Mouse (Mus musculus): ENCODE results near the gene Anapc16. TPM values are rescaled to one million over a fixed set of nuclear protein-coding genes. Genes with fewer than 3 reads are reported as not detected.

Gene Anapc16
- polyA plus RNA-seq, 1 experiment from 2014 or later: 100 TPM

DNA sequence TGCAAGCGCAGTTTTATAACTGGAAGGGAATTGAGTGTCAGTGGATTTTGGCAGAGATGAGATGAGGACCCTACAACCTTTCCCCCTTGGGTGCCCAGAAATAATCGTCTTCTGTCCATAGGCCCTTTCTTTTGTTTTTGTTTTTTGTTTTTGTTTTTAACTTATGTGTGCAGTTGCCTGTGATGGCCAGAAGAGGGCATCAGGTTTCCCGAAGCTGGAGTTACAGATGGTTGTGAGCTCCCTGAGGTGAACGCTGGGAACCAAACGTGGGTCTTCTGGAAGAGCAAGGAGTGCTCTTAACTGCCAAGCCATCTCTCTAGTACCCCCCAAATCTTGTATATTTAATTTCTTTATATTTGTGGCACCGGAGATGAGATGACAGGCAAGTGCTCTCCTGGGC, 36.2 kb downstream of the Anapc16 start:
- Histone ChIP-seq H3K9me3 (ENCODE audit: control insufficient read depth) (no peaks in the 10 kb centered on the region), H3K27ac (ENCODE audit: low read depth, low read length) (no peak overlapping the region), H3K9ac (ENCODE audit: low read depth, low read length) (no peak overlapping the region), H3K27me3 (replicated peaks; ENCODE audit: control insufficient read depth, insufficient read depth, low read length) (no peaks in the 10 kb centered on the region), H3K4me2 (replicated peaks; ENCODE audit: low read depth) (no peak overlapping the region), H3K4me3 (ENCODE audit: low read depth, low read length) (no peak overlapping the region), H3K36me3 (ENCODE audit: control insufficient read depth, insufficient read depth) (no peaks in the 10 kb centered on the region), H3K4me1 (replicated peaks; ENCODE audit: control insufficient read depth, insufficient read depth, low read length) (peaks cover 10% of the 10 kb centered on the region; the same call in 1 of the 2 replicates)
- 96% methylated on average over 6 of the region's 6 CpGs for WGBS
- ATAC-seq: no peak
- TF ChIP-seq CTCF (IDR thresholded peaks at IDR 0.05; ENCODE audit: low read depth): peak; percentile 35

DNA sequence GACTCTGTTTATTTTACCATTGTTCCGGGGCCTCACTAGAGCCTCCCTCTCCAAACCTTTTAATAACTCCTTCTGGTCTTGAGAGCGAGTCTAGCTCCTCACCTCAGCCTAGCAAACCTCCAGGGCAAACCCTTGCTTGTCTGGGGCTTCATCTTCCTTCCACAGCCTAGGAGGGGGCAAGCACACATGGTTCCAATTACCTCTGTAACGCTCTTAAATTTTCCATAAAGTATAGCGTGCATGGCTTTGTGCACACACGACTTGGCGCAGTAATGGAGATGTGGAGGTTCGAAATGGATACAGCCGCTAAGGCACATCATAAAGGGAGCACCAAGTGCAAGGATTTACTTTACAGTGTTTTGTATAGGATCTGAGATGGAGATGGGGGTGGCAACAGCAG, 37.1 kb downstream of the Anapc16 start:
- Histone ChIP-seq H3K27ac (ENCODE audit: low read depth, low read length) (no peak overlapping the region), H3K4me3 (ENCODE audit: low read depth, low read length) (no peak overlapping the region), H3K9me3 (ENCODE audit: control insufficient read depth) (no peaks in the 10 kb centered on the region), H3K9ac (ENCODE audit: low read depth, low read length) (no peak overlapping the region), H3K4me1 (replicated peaks; ENCODE audit: control insufficient read depth, insufficient read depth, low read length) (peaks cover 10% of the 10 kb centered on the region; the same call in 1 of the 2 replicates), H3K27me3 (replicated peaks; ENCODE audit: control insufficient read depth, insufficient read depth, low read length) (no peaks in the 10 kb centered on the region), H3K4me2 (replicated peaks; ENCODE audit: low read depth) (no peak overlapping the region), H3K36me3 (ENCODE audit: control insufficient read depth, insufficient read depth) (no peaks in the 10 kb centered on the region)
- 77% methylated on average over 8 of the region's 8 CpGs for WGBS
- TF ChIP-seq CTCF (IDR thresholded peaks at IDR 0.05; ENCODE audit: low read depth): no peak
- no peak for ATAC-seq

DNA sequence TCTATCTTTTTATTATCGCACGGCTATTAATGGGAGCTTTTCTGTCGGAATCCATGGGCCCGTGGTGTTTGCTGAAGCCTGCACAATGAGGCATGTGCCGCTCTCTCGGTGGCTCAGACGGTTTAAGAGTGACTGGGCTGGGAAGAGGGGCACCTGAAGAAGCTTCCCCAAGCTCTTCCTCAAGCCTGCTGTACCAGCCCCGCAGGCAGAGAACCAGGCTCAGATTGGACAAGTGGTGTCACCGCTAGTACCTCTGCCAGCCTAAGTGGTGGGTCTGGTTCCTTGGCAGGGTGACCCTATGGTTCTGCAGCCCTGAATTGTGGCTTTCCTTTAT, 37.6 kb downstream of the Anapc16 start:
- 39% methylated on average over 9 of the region's 9 CpGs for WGBS
- no peak overlapping the region for H3K9ac ChIP-seq (ENCODE audit: low read depth, low read length)
- H3K27ac ChIP-seq (ENCODE audit: low read depth, low read length): no peak overlapping the region; the same call in 1 of the 2 replicates

DNA sequence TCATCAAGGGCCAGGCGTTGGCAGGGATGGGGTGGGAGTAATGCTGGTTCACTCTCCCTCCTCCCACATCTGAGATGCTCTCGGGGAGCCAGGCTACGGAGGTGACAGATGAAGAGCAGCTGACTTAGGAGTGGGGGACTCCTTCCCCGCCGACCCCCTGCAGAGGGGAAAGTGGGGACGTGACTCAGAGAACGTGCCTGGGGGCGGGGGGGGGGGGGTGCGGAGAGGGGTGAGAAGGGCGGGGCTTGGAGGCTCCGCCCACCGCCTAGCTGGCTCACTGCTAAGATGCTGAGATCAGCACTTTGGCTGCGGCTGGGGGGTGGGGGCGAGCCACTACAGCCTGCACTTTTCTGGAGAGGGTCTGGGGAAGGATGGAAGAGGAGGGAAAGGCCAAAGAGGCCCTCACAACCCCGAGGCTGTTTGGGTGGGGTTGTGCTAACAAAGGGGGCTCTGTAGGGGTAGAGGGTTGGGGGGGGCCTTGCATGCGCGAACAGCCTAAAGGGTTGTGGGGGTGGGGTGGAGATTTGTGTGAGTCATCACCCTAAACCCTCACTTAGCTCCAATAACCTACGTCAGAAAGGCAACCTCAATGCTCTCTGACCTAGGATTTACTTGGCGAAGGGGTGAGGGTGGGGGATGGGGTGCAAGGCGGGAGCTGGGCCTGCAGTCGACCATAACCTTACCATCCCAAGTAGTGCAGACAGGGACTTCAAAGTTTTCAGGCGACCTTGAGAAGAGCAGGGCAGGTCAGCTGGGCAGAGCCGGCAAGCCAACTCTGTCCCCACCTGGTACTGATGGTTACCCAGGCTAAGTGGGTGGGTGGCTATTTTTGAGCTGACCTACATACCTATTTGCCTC, 38.2 kb downstream of the Anapc16 start:
- no peak overlapping the region for H3K9ac ChIP-seq (ENCODE audit: low read depth, low read length)
- H3K4me1 ChIP-seq (replicated peaks; ENCODE audit: control insufficient read depth, insufficient read depth, low read length): 0 out of 2 replicates have a peak, but pooled peaks cover 6% of the 10 kb centered on the region
- no peak for TF ChIP-seq CTCF (IDR thresholded peaks at IDR 0.05; ENCODE audit: low read depth)
- no peak for ATAC-seq
- no peaks in the 10 kb centered on the region for H3K27me3 ChIP-seq (replicated peaks; ENCODE audit: control insufficient read depth, insufficient read depth, low read length)
- H3K9me3 ChIP-seq (ENCODE audit: control insufficient read depth): no peaks in the 10 kb centered on the region
- H3K4me3 ChIP-seq (ENCODE audit: low read depth, low read length): no peak overlapping the region
- 17% methylated on average over 19 of the region's 23 CpGs for WGBS
- H3K4me2 ChIP-seq (replicated peaks; ENCODE audit: low read depth): peak overlapping the region; percentile 40
- H3K36me3 ChIP-seq (ENCODE audit: control insufficient read depth, insufficient read depth): no peaks in the 10 kb centered on the region
- no peak overlapping the region; the same call in 1 of the 2 replicates for H3K27ac ChIP-seq (ENCODE audit: low read depth, low read length)

More for the DNA sequence above, 37.6 kb downstream of the Anapc16 start:
- Histone ChIP-seq H3K4me3 (ENCODE audit: low read depth, low read length) (no peak overlapping the region), H3K27me3 (replicated peaks; ENCODE audit: control insufficient read depth, insufficient read depth, low read length) (no peaks in the 10 kb centered on the region), H3K4me2 (replicated peaks; ENCODE audit: low read depth) (no peak overlapping the region; the same call in 1 of the 2 replicates), H3K9me3 (ENCODE audit: control insufficient read depth) (no peaks in the 10 kb centered on the region), H3K36me3 (ENCODE audit: control insufficient read depth, insufficient read depth) (no peaks in the 10 kb centered on the region), H3K4me1 (replicated peaks; ENCODE audit: control insufficient read depth, insufficient read depth, low read length) (0 out of 2 replicates have a peak, but pooled peaks cover 6% of the 10 kb centered on the region)
- TF ChIP-seq CTCF (IDR thresholded peaks at IDR 0.05; ENCODE audit: low read depth): no peak
- ATAC-seq: no peak

DNA sequence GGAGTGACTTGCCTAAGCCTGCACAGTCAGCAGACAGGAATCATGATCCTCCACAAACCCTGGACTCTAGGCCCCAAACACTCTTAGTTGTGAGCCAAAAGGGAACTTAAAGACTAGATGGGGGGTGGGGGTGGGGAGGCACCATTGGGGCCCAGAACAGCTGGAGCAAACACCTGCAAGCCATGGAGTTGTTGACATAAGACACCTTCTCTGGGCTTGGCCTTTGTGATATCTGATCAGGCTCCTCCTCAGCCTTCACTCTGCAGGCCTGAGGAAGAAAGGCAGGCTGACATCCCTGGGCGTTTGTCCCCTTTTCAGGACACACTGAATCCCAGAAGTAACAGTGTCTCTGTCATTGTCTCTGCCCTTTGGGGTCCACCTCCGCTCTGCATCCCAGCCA, 39.3 kb downstream of the Anapc16 start:
- no peak for TF ChIP-seq CTCF (IDR thresholded peaks at IDR 0.05; ENCODE audit: low read depth)
- 67% methylated on average over 2 of the region's 2 CpGs for WGBS
- H3K4me1 ChIP-seq (replicated peaks; ENCODE audit: control insufficient read depth, insufficient read depth, low read length): 0 out of 2 replicates have a peak, but pooled peaks cover 6% of the 10 kb centered on the region
- H3K9ac ChIP-seq (ENCODE audit: low read depth, low read length): no peak overlapping the region
- ATAC-seq: peak; percentile 63
- H3K27me3 ChIP-seq (replicated peaks; ENCODE audit: control insufficient read depth, insufficient read depth, low read length): no peaks in the 10 kb centered on the region
- H3K27ac ChIP-seq (ENCODE audit: low read depth, low read length): peak overlapping the region; percentile 17
- no peak overlapping the region for H3K4me2 ChIP-seq (replicated peaks; ENCODE audit: low read depth)
- no peak overlapping the region for H3K4me3 ChIP-seq (ENCODE audit: low read depth, low read length)
- no peaks in the 10 kb centered on the region for H3K36me3 ChIP-seq (ENCODE audit: control insufficient read depth, insufficient read depth)
- no peaks in the 10 kb centered on the region for H3K9me3 ChIP-seq (ENCODE audit: control insufficient read depth)

DNA sequence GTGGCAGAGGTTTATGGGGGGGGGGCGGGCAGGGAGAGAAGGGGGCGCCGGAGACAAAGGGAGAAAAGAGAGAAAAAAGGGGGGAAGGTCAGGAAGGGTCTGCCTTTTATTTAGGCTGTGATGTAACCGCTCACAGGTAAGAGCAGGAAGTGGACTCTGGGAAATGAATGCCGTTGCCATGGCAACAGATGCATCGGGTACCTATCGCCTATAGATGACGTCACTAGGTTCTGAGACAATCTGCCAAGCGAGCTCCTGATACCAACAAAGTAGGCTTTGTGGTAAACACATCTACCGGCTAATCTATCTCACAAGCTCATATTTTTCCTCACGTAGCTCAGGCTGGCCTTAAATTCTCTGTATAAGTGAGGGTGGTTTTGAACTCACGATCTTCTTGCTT, 43.4 kb downstream of the Anapc16 start:
- Histone ChIP-seq H3K27ac (ENCODE audit: low read depth, low read length) (no peak overlapping the region), H3K9me3 (ENCODE audit: control insufficient read depth) (no peaks in the 10 kb centered on the region), H3K9ac (ENCODE audit: low read depth, low read length) (no peak overlapping the region), H3K27me3 (replicated peaks; ENCODE audit: control insufficient read depth, insufficient read depth, low read length) (no peaks in the 10 kb centered on the region), H3K36me3 (ENCODE audit: control insufficient read depth, insufficient read depth) (no peaks in the 10 kb centered on the region; the same call in 1 of the 2 replicates), H3K4me1 (replicated peaks; ENCODE audit: control insufficient read depth, insufficient read depth, low read length) (no peaks in the 10 kb centered on the region), H3K4me3 (ENCODE audit: low read depth, low read length) (no peak overlapping the region), H3K4me2 (replicated peaks; ENCODE audit: low read depth) (no peak overlapping the region)
- WGBS: 73% methylated on average over 12 of the region's 12 CpGs
- TF ChIP-seq CTCF (IDR thresholded peaks at IDR 0.05; ENCODE audit: low read depth): no peak
- ATAC-seq: no peak
